In genomic region chr1:187484821-187485220, GRCm38 (mm10) we compare ENCODE assay signal across 13 mouse cellular contexts.
"Had no signal": no experiment of that assay in that cellular context is flagged by ENCODE, and none has a peak within 500 bp of the region (broad histone marks: within the 10 kb centered on the region; RNA-seq: fewer than 3 reads in every experiment).

No protein-coding gene starts in this region.

- H3K9me3 ChIP-seq: limb, embryonic 12.5 days; limb, embryonic 15.5 days had no signal

- H3K27ac ChIP-seq: kidney, postnatal 0 days; layer of hippocampus, adult 2 months; limb, embryonic 12.5 days; limb, embryonic 15.5 days; liver, embryonic 14.5 days had no signal

- H3K9ac ChIP-seq: limb, embryonic 12.5 days; limb, embryonic 15.5 days; liver, embryonic 14.5 days had no signal

- H3K4me2 ChIP-seq: limb, embryonic 12.5 days; limb, embryonic 15.5 days; midbrain, embryonic 11.5 days had no signal

- DNase-seq: kidney, adult 2 months; kidney, postnatal 25 days; layer of hippocampus, adult 9-11 months; midbrain, embryonic 14.5 days; thymus, adult 18-20 months; thymus, postnatal 36 days had no signal

- H3K36me3 ChIP-seq: limb, embryonic 12.5 days; limb, embryonic 15.5 days had no signal

- ATAC-seq: intestine, postnatal 0 days had no signal

- H3K27me3 ChIP-seq: limb, embryonic 12.5 days; limb, embryonic 15.5 days had no signal

- H3K4me3 ChIP-seq: layer of hippocampus, adult 2 months; limb, embryonic 12.5 days; limb, embryonic 15.5 days had no signal

- H3K4me1 ChIP-seq: limb, embryonic 12.5 days; limb, embryonic 15.5 days had no signal
